Mouse (Mus musculus) limb, embryonic 15.5 days (tissue): ENCODE measurements around the gene Stx8. TPM values are rescaled to one million over a fixed set of nuclear protein-coding genes. Genes with fewer than 3 reads are reported as not detected.

Experiments
- ATAC-seq: fragments of 200-750 bp; cut with Nextera tagmentation; 2 replicates; pipeline ENCODE4 v1.8.0; 2017; ENCODE audit warnings: low read depth, moderate TSS enrichment; ENCODE audit not compliant: insufficient number of reproducible peaks, low FRiP score, low TSS enrichment
- H3K27ac ChIP-seq: fragments of 300-500 bp; sonication (generic); 2 replicates; pipeline ENCODE4 v1.5.1; 2015; ENCODE audit warnings: moderate library complexity, mild to moderate bottlenecking, inconsistent platforms
- H3K27me3 ChIP-seq: fragments of 300-500 bp; sonication (generic); 2 replicates; pipeline ENCODE4 v1.6.1; 2015; ENCODE audit warnings: inconsistent platforms
- H3K36me3 ChIP-seq: fragments of 300-500 bp; sonication (generic); 2 replicates; pipeline ENCODE4 v1.6.1; 2015; ENCODE audit warnings: inconsistent platforms
- H3K4me1 ChIP-seq: fragments of 300-500 bp; sonication (generic); 2 replicates; pipeline ENCODE4 v1.6.1; 2015; ENCODE audit warnings: inconsistent platforms
- H3K4me2 ChIP-seq: fragments of 300-500 bp; sonication (generic); 2 replicates; pipeline ENCODE4 v1.6.1; 2015; ENCODE audit warnings: mild to moderate bottlenecking, inconsistent platforms
- H3K4me3 ChIP-seq: fragments of 300-500 bp; sonication (generic); 2 replicates; pipeline ENCODE4 v1.5.1; 2015; ENCODE audit warnings: mild to moderate bottlenecking, inconsistent platforms
- H3K9ac ChIP-seq: fragments of 300-500 bp; sonication (generic); 2 replicates; pipeline ENCODE4 v1.6.1; 2015; ENCODE audit warnings: inconsistent platforms
- H3K9me3 ChIP-seq: fragments of 300-500 bp; sonication (generic); 2 replicates; pipeline ENCODE4 v1.6.1; 2016; ENCODE audit warnings: inconsistent platforms
- WGBS: fragments of 180-500 bp; shearing (Covaris S2); methylation state at CpG from one replicate; pipeline ENCODE4 v1.1.7; 2015; 5-methylcytosine and 5-hydroxymethylcytosine counted together
- polyA plus RNA-seq: library from polyadenylated mRNA; unstranded; fragments of >200 nt; fragmentation: Nextera tagmentation; extraction: Ambion mirVana; gene quantifications from 2 replicates; pipeline ENCODE4 v1.2.1, GENCODE M21; 2015

The Stx8 gene
- polyA plus RNA-seq, 1 experiment from 2014 or later: 64.4 TPM

- WGBS: 87% methylated on average over 10 of the region's 10 CpGs
- H3K9me3 ChIP-seq: no peaks in the 10 kb centered on the region
- no peaks in the 10 kb centered on the region for H3K36me3 ChIP-seq
- no peak overlapping the region for H3K4me2 ChIP-seq
- H3K4me1 ChIP-seq: peaks cover 27% of the 10 kb centered on the region
- no peaks in the 10 kb centered on the region for H3K27me3 ChIP-seq
- no peak for ATAC-seq
- H3K4me3 ChIP-seq: no peak overlapping the region
- H3K27ac ChIP-seq: no peak overlapping the region
- H3K9ac ChIP-seq: no peak overlapping the region
These were observed 239.7 kb downstream of the Stx8 start for GRCm38 (mm10) chr11:68205572-68206229.

GRCm38 (mm10) chr11:68208023-68208422 is 242.0 kb downstream of the Stx8 start:
- H3K4me2 ChIP-seq: no peak overlapping the region
- no peak overlapping the region for H3K4me3 ChIP-seq
- ATAC-seq: no peak
- no peaks in the 10 kb centered on the region for H3K9me3 ChIP-seq
- H3K9ac ChIP-seq: no peak overlapping the region
- H3K27ac ChIP-seq: no peak overlapping the region
- no peaks in the 10 kb centered on the region for H3K36me3 ChIP-seq
- 80% methylated on average over 2 of the region's 2 CpGs for WGBS
- H3K27me3 ChIP-seq: no peaks in the 10 kb centered on the region
- H3K4me1 ChIP-seq: peaks cover 43% of the 10 kb centered on the region

GRCm38 (mm10) chr11:68208582-68208981 is 242.6 kb downstream of the Stx8 start:
- no peak for ATAC-seq
- no peak overlapping the region for H3K27ac ChIP-seq

GRCm38 (mm10) chr11:68209506-68209905 is 243.5 kb downstream of the Stx8 start:
- no peak for ATAC-seq
- H3K4me2 ChIP-seq: no peak overlapping the region
- WGBS: 86% methylated on average over 4 of the region's 4 CpGs
- H3K9me3 ChIP-seq: no peaks in the 10 kb centered on the region
- H3K9ac ChIP-seq: no peak overlapping the region
- no peak overlapping the region for H3K4me3 ChIP-seq
- peaks cover 46% of the 10 kb centered on the region for H3K4me1 ChIP-seq
- H3K36me3 ChIP-seq: no peaks in the 10 kb centered on the region
- H3K27me3 ChIP-seq: no peaks in the 10 kb centered on the region
- H3K27ac ChIP-seq: no peak overlapping the region

More at GRCm38 (mm10) chr11:68208582-68208981, 242.6 kb downstream of the Stx8 start:
- Histone ChIP-seq H3K36me3 (no peaks in the 10 kb centered on the region), H3K4me2 (no peak overlapping the region), H3K4me1 (peaks cover 43% of the 10 kb centered on the region), H3K27me3 (no peaks in the 10 kb centered on the region), H3K9me3 (no peaks in the 10 kb centered on the region), H3K4me3 (no peak overlapping the region), H3K9ac (no peak overlapping the region)
- 80% methylated on average over 1 of the region's 1 CpGs for WGBS

- no peak overlapping the region for H3K4me2 ChIP-seq
- ATAC-seq: no peak
- WGBS: 94% methylated on average over 5 of the region's 5 CpGs
These were observed 244.7 kb downstream of the Stx8 start for GRCm38 (mm10) chr11:68210714-68211113.

GRCm38 (mm10) chr11:68211924-68212578 is 246.1 kb downstream of the Stx8 start:
- WGBS: 32% methylated on average over 8 of the region's 8 CpGs
- H3K4me3 ChIP-seq: no peak overlapping the region
- ATAC-seq: peak; percentile 67
- H3K4me2 ChIP-seq: no peak overlapping the region
- H3K27me3 ChIP-seq: no peaks in the 10 kb centered on the region
- no peaks in the 10 kb centered on the region for H3K36me3 ChIP-seq
- H3K9me3 ChIP-seq: no peaks in the 10 kb centered on the region
- H3K4me1 ChIP-seq: peaks cover 70% of the 10 kb centered on the region
- H3K9ac ChIP-seq: no peak overlapping the region
- H3K27ac ChIP-seq: peak overlapping the region; percentile 79

More at GRCm38 (mm10) chr11:68210714-68211113, 244.7 kb downstream of the Stx8 start:
- Histone ChIP-seq H3K27ac (no peak overlapping the region), H3K4me1 (peaks cover 56% of the 10 kb centered on the region), H3K27me3 (no peaks in the 10 kb centered on the region), H3K36me3 (no peaks in the 10 kb centered on the region), H3K4me3 (no peak overlapping the region), H3K9me3 (no peaks in the 10 kb centered on the region), H3K9ac (no peak overlapping the region)

GRCm38 (mm10) chr11:68213896-68214295 is 247.9 kb downstream of the Stx8 start:
- WGBS: 67% methylated on average over 3 of the region's 3 CpGs
- peaks cover 71% of the 10 kb centered on the region for H3K4me1 ChIP-seq

GRCm38 (mm10) chr11:68214496-68215205 is 248.7 kb downstream of the Stx8 start:
- Histone ChIP-seq H3K4me3 (no peak overlapping the region), H3K4me1 (peaks cover 71% of the 10 kb centered on the region), H3K27ac (no peak overlapping the region), H3K9ac (no peak overlapping the region), H3K4me2 (no peak overlapping the region), H3K27me3 (no peaks in the 10 kb centered on the region), H3K36me3 (no peaks in the 10 kb centered on the region), H3K9me3 (no peaks in the 10 kb centered on the region)
- ATAC-seq: no peak
- 75% methylated on average over 9 of the region's 9 CpGs for WGBS

More at GRCm38 (mm10) chr11:68213896-68214295, 247.9 kb downstream of the Stx8 start:
- Histone ChIP-seq H3K9me3 (no peaks in the 10 kb centered on the region), H3K4me3 (no peak overlapping the region), H3K36me3 (no peaks in the 10 kb centered on the region), H3K9ac (no peak overlapping the region), H3K27me3 (no peaks in the 10 kb centered on the region), H3K4me2 (no peak overlapping the region), H3K27ac (no peak overlapping the region)
- no peak for ATAC-seq

GRCm38 (mm10) chr11:68215206-68215912 is 249.4 kb downstream of the Stx8 start:
- no peaks in the 10 kb centered on the region for H3K27me3 ChIP-seq
- H3K4me1 ChIP-seq: peaks cover 77% of the 10 kb centered on the region
- H3K9me3 ChIP-seq: no peaks in the 10 kb centered on the region
- H3K9ac ChIP-seq: no peak overlapping the region
- H3K4me3 ChIP-seq: no peak overlapping the region
- no peak overlapping the region for H3K4me2 ChIP-seq
- 46% methylated on average over 6 of the region's 6 CpGs for WGBS
- H3K27ac ChIP-seq: 0 out of 2 replicates have a peak overlapping the region, but pooled peaks have one; percentile 2
- no peak for ATAC-seq
- H3K36me3 ChIP-seq: no peaks in the 10 kb centered on the region

- ATAC-seq: no peak
- H3K9me3 ChIP-seq: no peaks in the 10 kb centered on the region
- peaks cover 80% of the 10 kb centered on the region for H3K4me1 ChIP-seq
- no peak overlapping the region for H3K9ac ChIP-seq
- no peaks in the 10 kb centered on the region for H3K27me3 ChIP-seq
- no peak overlapping the region for H3K4me2 ChIP-seq
- whole genome bisulfite sequencing: 65% methylated on average over 11 of the region's 11 CpGs
- no peaks in the 10 kb centered on the region for H3K36me3 ChIP-seq
- H3K4me3 ChIP-seq: no peak overlapping the region
- H3K27ac ChIP-seq: 0 out of 2 replicates have a peak overlapping the region, but pooled peaks have one; percentile 2
These were observed 250.0 kb downstream of the Stx8 start for GRCm38 (mm10) chr11:68216041-68216440.

GRCm38 (mm10) chr11:68220733-68221132 is 254.7 kb downstream of the Stx8 start:
- Histone ChIP-seq H3K9ac (no peak overlapping the region), H3K27me3 (no peaks in the 10 kb centered on the region), H3K36me3 (no peaks in the 10 kb centered on the region), H3K4me3 (no peak overlapping the region), H3K27ac (no peak overlapping the region), H3K4me2 (no peak overlapping the region), H3K9me3 (no peaks in the 10 kb centered on the region), H3K4me1 (peaks cover 43% of the 10 kb centered on the region)
- ATAC-seq: no peak
- WGBS: 54% methylated on average over 4 of the region's 4 CpGs
